Mouse (Mus musculus): ENCODE results near the gene Slc7a1.

DNA sequence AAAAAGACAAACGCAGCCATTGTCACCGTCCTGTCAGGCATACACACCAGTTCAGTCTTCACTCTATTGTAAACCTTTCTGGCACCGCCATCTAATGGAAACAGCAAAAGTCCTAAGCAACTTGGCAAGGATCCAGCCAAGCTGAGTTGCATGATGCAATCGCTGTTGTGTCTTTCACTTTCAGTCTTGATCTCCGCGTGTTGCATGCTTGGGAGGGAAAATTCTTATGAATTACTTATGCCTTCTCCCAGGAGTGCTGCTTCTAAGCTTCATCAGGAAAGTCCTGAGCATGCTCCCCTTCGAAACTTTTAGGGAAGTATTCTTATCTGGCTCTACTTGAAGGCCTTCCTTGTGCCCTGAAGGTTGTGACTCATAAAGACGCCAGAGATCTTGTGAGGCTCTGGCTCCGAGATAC is 19.4 kb upstream of the Slc7a1 start:
- no peak for TF ChIP-seq CTCF (IDR thresholded peaks at IDR 0.05; ENCODE audit: borderline replicate concordance, control insufficient read depth, extremely low read depth, insufficient read depth, low read length, poor library complexity)
- TF ChIP-seq POLR2A (IDR thresholded peaks at IDR 0.05; ENCODE audit: control insufficient read depth, extremely low read depth, insufficient read depth, low read length, poor library complexity), result no peak
